Mouse (Mus musculus) lung, postnatal 0 days (tissue): ENCODE results near the gene Per3. TPM values are rescaled to one million over a fixed set of nuclear protein-coding genes. Genes with fewer than 3 reads are reported as not detected.

Experiments used
- ATAC-seq: fragments of 200-750 bp; cut with Nextera tagmentation; 2 replicates; pipeline ENCODE4 v1.8.0; 2017; ENCODE audit warnings: moderate library complexity
- DNase-seq: peaks from one replicate; pipeline ENCODE4 v3.0.0-alpha.2; 2016; ENCODE audit warnings: low spot score
- H3K27ac ChIP-seq: fragments of 300-500 bp; sonication (generic); 2 replicates; pipeline ENCODE4 v1.5.1; 2014; ENCODE audit warnings: antibody characterized with exemption, mild to moderate bottlenecking, low read length, mixed read lengths
- H3K27me3 ChIP-seq: fragments of 300-500 bp; sonication (generic); replicated peaks from 2 replicates; pipeline ENCODE4 v1.6.1; 2014; ENCODE audit warnings: low read length, mixed read lengths; ENCODE audit not compliant: insufficient read depth
- H3K36me3 ChIP-seq: fragments of 300-500 bp; sonication (generic); 2 replicates; pipeline ENCODE4 v1.6.1; 2014; ENCODE audit warnings: low read length, mixed read lengths; ENCODE audit not compliant: insufficient read depth
- H3K4me1 ChIP-seq: fragments of 300-500 bp; sonication (generic); 2 replicates; pipeline ENCODE4 v1.6.1; 2014; ENCODE audit warnings: antibody characterized with exemption, low read depth, low read length, mixed read lengths; ENCODE audit not compliant: insufficient read depth
- H3K4me2 ChIP-seq: fragments of 300-500 bp; sonication (generic); replicated peaks from 2 replicates; pipeline ENCODE4 v1.6.1; 2014; ENCODE audit warnings: low read depth, mild to moderate bottlenecking, low read length, moderate library complexity, mixed read lengths
- H3K4me3 ChIP-seq: fragments of 300-500 bp; sonication (generic); 2 replicates; pipeline ENCODE4 v1.5.1; 2014; ENCODE audit warnings: low read depth, low read length
- H3K9ac ChIP-seq: fragments of 300-500 bp; sonication (generic); replicated peaks from 2 replicates; pipeline ENCODE4 v1.6.1; 2014; ENCODE audit warnings: low read depth, mild to moderate bottlenecking
- H3K9me3 ChIP-seq: fragments of 300-500 bp; sonication (generic); 2 replicates; pipeline ENCODE4 v1.6.1; 2016; ENCODE audit warnings: low read length, mixed read lengths
- CTCF ChIP-seq: IDR thresholded peaks from 2 replicates; pipeline ENCODE4 v1.5.1; 2016; ENCODE audit warnings: antibody characterized with exemption, mild to moderate bottlenecking
- EP300 ChIP-seq: IDR thresholded peaks from 2 replicates; pipeline ENCODE4 v1.6.1; 2016; ENCODE audit warnings: antibody characterized with exemption, mild to moderate bottlenecking, control low read depth
- WGBS: fragments of 180-500 bp; shearing (Covaris S2); extraction: QIAGEN DNeasy Blood & Tissue Kit; methylation state at CpG from one replicate; pipeline ENCODE4 v1.1.7; 2014; 5-methylcytosine and 5-hydroxymethylcytosine counted together
- polyA plus RNA-seq: library from polyadenylated mRNA; unstranded; fragments of >200 nt; fragmentation: Nextera tagmentation; extraction: Ambion mirVana; gene quantifications from 2 replicates; pipeline ENCODE4 v1.2.1, GENCODE M21; 2015

The Per3 gene
- polyA plus RNA-seq, result 22.9 and 27.1 TPM in 2 replicates

GRCm38 (mm10) chr4:151044037-151044943, at the start of gene Per3:
Per3 (minus strand) TSS chr4:151044665.
- Histone ChIP-seq H3K9ac (peak within 1 kb of the TSS; percentile 76), H3K27ac (peak within 1 kb of the TSS; percentile 93), H3K4me3 (peak within 1 kb of the TSS; percentile 55), H3K4me1 (peaks cover 5% of the 10 kb centered on the region; the same call in 1 of the 2 replicates), H3K36me3 (no peaks in the 10 kb centered on the region; the same call in 1 of the 2 replicates), H3K4me2 (peak within 1 kb of the TSS; percentile 97), H3K27me3 (no peaks in the 10 kb centered on the region), H3K9me3 (no peaks in the 10 kb centered on the region)
- TF ChIP-seq CTCF, result 0 out of 2 replicates have a peak, but pooled peaks have one; percentile 23
- TF ChIP-seq EP300, result no peak
- under 1% methylated on average over 69 of the region's 79 CpGs for WGBS
- ATAC-seq (peak; percentile 95), DNase-seq (peak; percentile 97)

GRCm38 (mm10) chr4:151089270-151089669, 44.8 kb upstream of the Per3 start, which contains the start of gene Gm13090:
Gm13090 (plus strand) TSS chr4:151089570.
- Histone ChIP-seq H3K4me2 (no peak within 1 kb of the TSS), H3K4me3 (no peak within 1 kb of the TSS), H3K27ac (no peak within 1 kb of the TSS), H3K27me3 (no peaks in the 10 kb centered on the region), H3K9ac (no peak within 1 kb of the TSS), H3K9me3 (no peaks in the 10 kb centered on the region), H3K4me1 (no peaks in the 10 kb centered on the region), H3K36me3 (no peaks in the 10 kb centered on the region)
- TF ChIP-seq EP300, result no peak
- TF ChIP-seq CTCF, result no peak
- DNase-seq (no peak), ATAC-seq (no peak)
- WGBS, result 82% methylated on average over 7 of the region's 7 CpGs

- DNase-seq (no peak), ATAC-seq (no peak)
- no peak overlapping the region for H3K4me2 ChIP-seq
- H3K4me3 ChIP-seq, result no peak overlapping the region
- no peak overlapping the region for H3K27ac ChIP-seq
- no peak for TF ChIP-seq CTCF
- TF ChIP-seq EP300, result no peak
- H3K9me3 ChIP-seq, result no peaks in the 10 kb centered on the region
- no peaks in the 10 kb centered on the region for H3K4me1 ChIP-seq
- no peaks in the 10 kb centered on the region for H3K27me3 ChIP-seq
- 90% methylated on average over 14 of the region's 14 CpGs for WGBS
- H3K36me3 ChIP-seq, result no peaks in the 10 kb centered on the region
- no peak overlapping the region for H3K9ac ChIP-seq
These were observed 44.4 kb upstream of the Per3 start for GRCm38 (mm10) chr4:151088819-151089218.

GRCm38 (mm10) chr4:151087358-151087757, 42.9 kb upstream of the Per3 start:
- WGBS, result 95% methylated on average over 1 of the region's 1 CpGs

GRCm38 (mm10) chr4:151083027-151083426, 38.6 kb upstream of the Per3 start:
- H3K27ac ChIP-seq, result no peak overlapping the region
- DNase-seq (no peak), ATAC-seq (no peak)
- no peaks in the 10 kb centered on the region for H3K36me3 ChIP-seq
- no peak overlapping the region for H3K4me2 ChIP-seq
- H3K4me1 ChIP-seq, result no peaks in the 10 kb centered on the region
- H3K9ac ChIP-seq, result no peak overlapping the region
- WGBS, result 74% methylated on average over 5 of the region's 5 CpGs
- H3K27me3 ChIP-seq, result no peaks in the 10 kb centered on the region
- H3K9me3 ChIP-seq, result no peaks in the 10 kb centered on the region
- no peak overlapping the region for H3K4me3 ChIP-seq
- TF ChIP-seq EP300 (no peak), CTCF (no peak)

More at GRCm38 (mm10) chr4:151087358-151087757, 42.9 kb upstream of the Per3 start:
- no peak overlapping the region for H3K4me3 ChIP-seq
- no peak for TF ChIP-seq EP300
- no peak for TF ChIP-seq CTCF
- no peaks in the 10 kb centered on the region for H3K36me3 ChIP-seq
- H3K9ac ChIP-seq, result no peak overlapping the region
- ATAC-seq (no peak), DNase-seq (no peak)
- H3K27me3 ChIP-seq, result no peaks in the 10 kb centered on the region
- no peaks in the 10 kb centered on the region for H3K4me1 ChIP-seq
- no peaks in the 10 kb centered on the region for H3K9me3 ChIP-seq
- no peak overlapping the region for H3K27ac ChIP-seq
- no peak overlapping the region for H3K4me2 ChIP-seq

- H3K9me3 ChIP-seq, result no peaks in the 10 kb centered on the region
- no peak overlapping the region for H3K4me3 ChIP-seq
- DNase-seq (no peak), ATAC-seq (no peak)
- no peaks in the 10 kb centered on the region for H3K36me3 ChIP-seq
- no peak overlapping the region for H3K27ac ChIP-seq
- TF ChIP-seq CTCF (no peak), EP300 (no peak)
- no peak overlapping the region for H3K9ac ChIP-seq
- 87% methylated on average over 13 of the region's 13 CpGs for WGBS
- no peak overlapping the region for H3K4me2 ChIP-seq
- no peaks in the 10 kb centered on the region for H3K27me3 ChIP-seq
- no peaks in the 10 kb centered on the region for H3K4me1 ChIP-seq
These were observed 37.5 kb upstream of the Per3 start for GRCm38 (mm10) chr4:151081977-151082376.
